Comparison of ENCODE assay signal across 8 mouse cellular contexts in the genomic region with DNA sequence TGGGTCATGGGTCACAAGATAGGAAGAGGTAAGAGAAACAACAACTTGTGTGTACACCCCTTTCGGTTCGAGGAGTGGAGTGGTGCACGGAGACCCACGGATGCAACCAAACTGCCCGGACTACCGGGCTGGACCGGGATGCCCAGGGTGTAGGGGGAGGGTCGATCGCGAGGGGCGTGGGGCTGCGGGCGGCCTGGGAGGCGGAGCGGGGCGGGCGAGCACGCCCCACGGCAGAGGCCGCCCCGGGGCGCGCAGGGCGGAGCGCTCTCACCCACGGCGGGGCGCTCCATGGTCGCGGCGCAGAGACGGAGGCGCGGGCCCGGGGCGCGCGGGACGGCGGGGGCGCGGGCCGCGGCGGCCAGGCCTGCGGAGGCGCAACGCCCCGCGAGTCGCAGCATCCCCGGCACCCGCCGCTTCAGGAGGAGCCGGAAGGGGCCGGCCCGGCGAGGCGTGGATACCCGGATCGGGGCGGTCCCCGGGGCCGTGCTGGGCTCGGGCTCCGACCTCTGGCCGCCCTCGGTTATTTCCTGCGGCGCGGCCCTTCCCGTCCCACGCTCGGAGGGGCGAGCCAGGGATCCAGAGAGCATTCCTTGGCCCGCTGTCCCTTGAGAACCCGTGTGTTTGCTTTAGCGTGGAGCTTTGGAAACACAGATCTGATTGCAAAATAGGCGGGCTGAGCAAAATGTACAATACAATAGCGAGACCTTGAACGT. TPM values are rescaled to one million over a fixed set of nuclear protein-coding genes. Genes with fewer than 3 reads are reported as not detected.
A peak's percentile ranks its signal among the peaks of the same experiment; 100 is the strongest.
DNase-seq lines count a peak whose midpoint lies in the region; ATAC-seq lines count a peak whose summit lies in the region.

No protein-coding gene starts in this region.

- intact Hi-C loops in left cerebral cortex, postnatal 25 days (cut with DNase I): loop anchor here (1.0 kb wide), 1 partner anchor 62 kb away; a partner anchor contains a TSS

- H3K9me3 ChIP-seq in intestine, embryonic 14.5 days (ENCODE audit: control insufficient read depth, low read length): no peaks in the 10 kb centered on the region

- under 1% methylated on average over 77 of the region's 81 CpGs for WGBS in intestine, embryonic 14.5 days

- peak overlapping the region; percentile 64 for H3K4me2 ChIP-seq in intestine, embryonic 14.5 days (ENCODE audit: low read length)

- DNase-seq in adrenal gland, adult 2 months: peak; percentile 94
- DNase-seq in embryo, embryonic 11.5 days (ENCODE audit: low read depth, low spot score): peak; percentile 51
- peak; percentile 93 for DNase-seq in gastrocnemius, postnatal 25 days
- DNase-seq in intestine, embryonic 14.5 days (ENCODE audit: low spot score): peak; percentile 88
- peak; percentile 84 to 86 for DNase-seq in left cerebral cortex, postnatal 25 days (ENCODE audit: low spot score in 2 of 2)
- peak; percentile 77 for DNase-seq in mesoderm, embryonic 11.5 days (ENCODE audit: low read depth, low spot score)
- DNase-seq in right cerebral cortex, postnatal 25 days: peak; percentile 88
- DNase-seq in urinary bladder, postnatal 36 days (ENCODE audit: low spot score in 2 of 2): peak; percentile 82 to 91

- H3K4me1 ChIP-seq in intestine, embryonic 14.5 days (replicated peaks; ENCODE audit: control insufficient read depth, insufficient read depth, low read length): peaks cover 12% of the 10 kb centered on the region

- H3K27ac ChIP-seq in intestine, embryonic 14.5 days (ENCODE audit: low read depth): peak overlapping the region; percentile 83

- H3K27me3 ChIP-seq in intestine, embryonic 14.5 days (replicated peaks; ENCODE audit: control insufficient read depth, insufficient read depth, low read length): no peaks in the 10 kb centered on the region

- peak; percentile 97 for ATAC-seq in intestine, embryonic 14.5 days (replicated peaks; ENCODE audit: low FRiP score, low TSS enrichment, low read depth)

- peak overlapping the region; percentile 73 for H3K9ac ChIP-seq in intestine, embryonic 14.5 days (ENCODE audit: low read length)

- H3K4me3 ChIP-seq in intestine, embryonic 14.5 days (ENCODE audit: low read depth, low read length): peak overlapping the region; percentile 61

- H3K36me3 ChIP-seq in intestine, embryonic 14.5 days (ENCODE audit: control insufficient read depth, insufficient read depth, low read length): no peaks in the 10 kb centered on the region

RNA-seq across cellular contexts. Expression of a gene that starts 10.9 kb away (rescaled TPM):
- 10 to 100 TPM; 70.3 to 73.3 TPM for total RNA-seq in adrenal gland, adult 2 months (2021)
- 1.7 and 1.9 TPM in 2 replicates for polyA plus RNA-seq in adrenal gland, adult 2 months (2012; rRNA removed)
- 10 to 100 TPM; 19.7 to 21.5 TPM for total RNA-seq in gastrocnemius, postnatal 25 days (2021)
- 35.0 and 36.4 TPM in 2 replicates for polyA plus RNA-seq in intestine, embryonic 14.5 days (2014; fragmentation: Nextera tagmentation; extraction: Ambion mirVana)
- 10 to 100 TPM; 59.1 to 62.1 TPM for total RNA-seq in left cerebral cortex, postnatal 25 days (2021)

Comparison
In these comparisons a context has a peak if more than half of its experiments do, and no peak if none do; other contexts are left out.
1. Peak in every context shown above with its lines: DNase-seq, ATAC-seq, H3K4me3 ChIP-seq and H3K27ac ChIP-seq.